Mouse (Mus musculus) midbrain, embryonic 16.5 days (tissue): ENCODE measurements around the gene Zbtb18. TPM values are rescaled to one million over a fixed set of nuclear protein-coding genes. Genes with fewer than 3 reads are reported as not detected.
"Not testable (repeated sequence)": the region's sequence is repeated elsewhere in the genome, so short reads cannot be mapped to it uniquely, and the experiment has no call there.

Experiments
- ATAC-seq: fragments of 200-750 bp; cut with Nextera tagmentation; 2 replicates; pipeline ENCODE4 v1.8.0; 2017; ENCODE audit warnings: moderate TSS enrichment
- H3K27ac ChIP-seq: fragments of 300-500 bp; sonication (generic); 2 replicates; pipeline ENCODE4 v1.5.1; 2014; ENCODE audit warnings: mild to moderate bottlenecking, low read length, mixed read lengths
- H3K27me3 ChIP-seq: fragments of 300-500 bp; sonication (generic); 2 replicates; pipeline ENCODE4 v1.6.1; 2014; ENCODE audit warnings: low read depth, low read length, mixed read lengths; ENCODE audit not compliant: control insufficient read depth, insufficient read depth
- H3K36me3 ChIP-seq: fragments of 300-500 bp; sonication (generic); 2 replicates; pipeline ENCODE4 v1.6.1; 2014; ENCODE audit warnings: mild to moderate bottlenecking, low read length, moderate library complexity, mixed read lengths; ENCODE audit not compliant: control insufficient read depth, insufficient read depth
- H3K4me1 ChIP-seq: fragments of 300-500 bp; sonication (generic); 2 replicates; pipeline ENCODE4 v1.6.1; 2014; ENCODE audit warnings: mild to moderate bottlenecking, low read length, mixed read lengths; ENCODE audit not compliant: control insufficient read depth, insufficient read depth
- H3K4me2 ChIP-seq: fragments of 300-500 bp; sonication (generic); 2 replicates; pipeline ENCODE4 v1.6.1; 2014; ENCODE audit warnings: mild to moderate bottlenecking, low read length, mixed read lengths
- H3K4me3 ChIP-seq: fragments of 300-500 bp; sonication (generic); 2 replicates; pipeline ENCODE4 v1.5.1; 2014; ENCODE audit warnings: low read depth, mild to moderate bottlenecking, low read length, moderate library complexity, mixed read lengths
- H3K9ac ChIP-seq: fragments of 300-500 bp; sonication (generic); 2 replicates; pipeline ENCODE4 v1.6.1; 2014; ENCODE audit warnings: low read depth, low read length, mixed read lengths
- H3K9me3 ChIP-seq: fragments of 300-500 bp; sonication (generic); replicated peaks from 2 replicates; pipeline ENCODE4 v1.6.1; 2014; ENCODE audit warnings: mild to moderate bottlenecking, low read length, mixed read lengths; ENCODE audit not compliant: control insufficient read depth, poor library complexity, severe bottlenecking
- WGBS: fragments of 180-500 bp; shearing (Covaris S2); extraction: QIAGEN DNeasy Blood & Tissue Kit; methylation state at CpG from one replicate; pipeline ENCODE4 v1.1.7; 2014; 5-methylcytosine and 5-hydroxymethylcytosine counted together
- polyA plus RNA-seq: library from polyadenylated mRNA; unstranded; fragments of >200 nt; fragmentation: Nextera tagmentation; extraction: Ambion mirVana; gene quantifications from 2 replicates; pipeline ENCODE4 v1.2.1, GENCODE M21; 2015

Gene Zbtb18
- polyA plus RNA-seq, 1 experiment from 2014 or later, result 3.6 TPM

GRCm38 (mm10) chr1:177444483-177444810, 2.3 kb downstream of the Zbtb18 start:
- peaks cover 6% of the 10 kb centered on the region; the same call in 1 of the 2 replicates for H3K36me3 ChIP-seq
- WGBS, result 3% methylated on average over 3 of the region's 3 CpGs
- H3K4me3 ChIP-seq, result peak overlapping the region; percentile 84
- peak overlapping the region; percentile 97 for H3K4me2 ChIP-seq
- H3K27me3 ChIP-seq, result no peaks in the 10 kb centered on the region
- H3K9ac ChIP-seq, result no peak overlapping the region
- H3K4me1 ChIP-seq, result peaks cover 49% of the 10 kb centered on the region
- no peak overlapping the region for H3K27ac ChIP-seq
- H3K9me3 ChIP-seq, result no peaks in the 10 kb centered on the region
- no peak for ATAC-seq

GRCm38 (mm10) chr1:177444941-177445340, 2.8 kb downstream of the Zbtb18 start:
- no peak overlapping the region; the same call in 1 of the 2 replicates for H3K27ac ChIP-seq
- no peak for ATAC-seq
- H3K4me1 ChIP-seq, result peaks cover 49% of the 10 kb centered on the region
- H3K36me3 ChIP-seq, result peaks cover 6% of the 10 kb centered on the region; the same call in 1 of the 2 replicates
- no peak overlapping the region for H3K9ac ChIP-seq
- no peaks in the 10 kb centered on the region for H3K27me3 ChIP-seq
- H3K9me3 ChIP-seq, result no peaks in the 10 kb centered on the region
- H3K4me3 ChIP-seq, result peak overlapping the region; percentile 23
- WGBS, result 15% methylated on average over 5 of the region's 5 CpGs
- H3K4me2 ChIP-seq, result peak overlapping the region; percentile 37

GRCm38 (mm10) chr1:177445461-177446130, 3.4 kb downstream of the Zbtb18 start:
- Histone ChIP-seq H3K4me1 (peaks cover 46% of the 10 kb centered on the region), H3K9me3 (no peaks in the 10 kb centered on the region)

GRCm38 (mm10) chr1:177447086-177447485, 4.9 kb downstream of the Zbtb18 start:
- H3K4me2 ChIP-seq, result peak overlapping the region; percentile 27
- H3K4me1 ChIP-seq, result peaks cover 40% of the 10 kb centered on the region
- H3K27ac ChIP-seq, result peak overlapping the region; percentile 53
- H3K9me3 ChIP-seq, result no peaks in the 10 kb centered on the region
- no peak for ATAC-seq
- WGBS, result 13% methylated on average over 9 of the region's 9 CpGs
- peak overlapping the region; percentile 23 for H3K4me3 ChIP-seq
- 0 out of 2 replicates have a peak overlapping the region, but pooled peaks have one; percentile 0 for H3K9ac ChIP-seq
- no peaks in the 10 kb centered on the region for H3K27me3 ChIP-seq
- peaks cover 6% of the 10 kb centered on the region; the same call in 1 of the 2 replicates for H3K36me3 ChIP-seq

More at GRCm38 (mm10) chr1:177445461-177446130, 3.4 kb downstream of the Zbtb18 start:
- Histone ChIP-seq H3K4me2 (peak overlapping the region; percentile 21), H3K36me3 (peaks cover 6% of the 10 kb centered on the region; the same call in 1 of the 2 replicates), H3K4me3 (peak overlapping the region; percentile 24), H3K27ac (peak overlapping the region; percentile 50), H3K9ac (peak overlapping the region; percentile 49; the same call in 1 of the 2 replicates), H3K27me3 (no peaks in the 10 kb centered on the region)
- no peak for ATAC-seq
- 20% methylated on average over 7 of the region's 7 CpGs for WGBS

- peak overlapping the region; percentile 23; the same call in 1 of the 2 replicates for H3K4me3 ChIP-seq
- no peaks in the 10 kb centered on the region for H3K27me3 ChIP-seq
- peaks cover 40% of the 10 kb centered on the region for H3K4me1 ChIP-seq
- peak overlapping the region; percentile 53 for H3K27ac ChIP-seq
- WGBS, result 29% methylated on average over 12 of the region's 12 CpGs
- ATAC-seq, result no peak
- no peaks in the 10 kb centered on the region for H3K9me3 ChIP-seq
- H3K9ac ChIP-seq, result peak overlapping the region; percentile 0; the same call in 1 of the 2 replicates
- H3K36me3 ChIP-seq, result peaks cover 6% of the 10 kb centered on the region; the same call in 1 of the 2 replicates
- H3K4me2 ChIP-seq, result peak overlapping the region; percentile 27
These were observed 5.5 kb downstream of the Zbtb18 start for GRCm38 (mm10) chr1:177447541-177448111.

GRCm38 (mm10) chr1:177448121-177448561, 6.0 kb downstream of the Zbtb18 start:
- no peaks in the 10 kb centered on the region for H3K27me3 ChIP-seq
- peak overlapping the region; percentile 53 for H3K27ac ChIP-seq
- H3K9ac ChIP-seq, result peak overlapping the region; percentile 0; the same call in 1 of the 2 replicates
- peak overlapping the region; percentile 23 for H3K4me3 ChIP-seq
- ATAC-seq, result no peak
- no peaks in the 10 kb centered on the region for H3K9me3 ChIP-seq
- peaks cover 39% of the 10 kb centered on the region for H3K4me1 ChIP-seq
- WGBS, result 68% methylated on average over 25 of the region's 25 CpGs
- peak overlapping the region; percentile 27 for H3K4me2 ChIP-seq
- H3K36me3 ChIP-seq, result peaks cover 6% of the 10 kb centered on the region; the same call in 1 of the 2 replicates

- Histone ChIP-seq H3K27me3 (no peaks in the 10 kb centered on the region), H3K36me3 (peaks cover 6% of the 10 kb centered on the region; the same call in 1 of the 2 replicates), H3K4me2 (peak overlapping the region; percentile 14; the same call in 1 of the 2 replicates), H3K4me1 (peaks cover 33% of the 10 kb centered on the region), H3K4me3 (no peak overlapping the region), H3K9ac (no peak overlapping the region), H3K9me3 (no peaks in the 10 kb centered on the region), H3K27ac (no peak overlapping the region)
- 22% methylated on average over 2 of the region's 2 CpGs for WGBS
- no peak for ATAC-seq
These were observed 6.8 kb downstream of the Zbtb18 start for GRCm38 (mm10) chr1:177448921-177449320.

GRCm38 (mm10) chr1:177449857-177450256, 7.7 kb downstream of the Zbtb18 start:
- WGBS, result 27% methylated on average over 7 of the region's 7 CpGs
- not testable (repeated sequence) for H3K4me2 ChIP-seq, H3K27ac ChIP-seq, H3K4me3 ChIP-seq, H3K27me3 ChIP-seq, ATAC-seq, H3K9ac ChIP-seq, H3K9me3 ChIP-seq, H3K36me3 ChIP-seq
- H3K4me1 ChIP-seq, result peaks cover 26% of the 10 kb centered on the region

GRCm38 (mm10) chr1:177451041-177451440, 8.9 kb downstream of the Zbtb18 start:
- Histone ChIP-seq H3K4me3 (no peak overlapping the region), H3K4me2 (no peak overlapping the region)

More at GRCm38 (mm10) chr1:177451041-177451440, 8.9 kb downstream of the Zbtb18 start:
- Histone ChIP-seq H3K27me3 (no peaks in the 10 kb centered on the region), H3K9ac (no peak overlapping the region), H3K36me3 (peaks cover 6% of the 10 kb centered on the region; the same call in 1 of the 2 replicates), H3K27ac (no peak overlapping the region), H3K9me3 (no peaks in the 10 kb centered on the region), H3K4me1 (peaks cover 20% of the 10 kb centered on the region)
- 59% methylated on average over 2 of the region's 2 CpGs for WGBS
- no peak for ATAC-seq
